Mouse (Mus musculus) MEL (cell line): Measurements from ENCODE around the gene Prkd1.

Source experiments
- CTCF ChIP-seq, 3 experiments: IDR thresholded peaks in 2 of 3; conservative IDR thresholded peaks in 1 of 3; 2 replicates each; pipeline ENCODE4 v1.5.1; 2011 to 2012; ENCODE audit warnings: low read length in 3 of 3, low read depth in 2 of 3, mild to moderate bottlenecking in 2 of 3, improper control_type of control experiment in 1 of 3, inconsistent platforms in 1 of 3, mixed read lengths in 1 of 3, moderate library complexity in 1 of 3; ENCODE audit not compliant: control insufficient read depth in 1 of 3, insufficient read depth in 1 of 3, poor library complexity in 1 of 3, severe bottlenecking in 1 of 3
- GATA1 ChIP-seq: IDR thresholded peaks from 2 replicates; pipeline ENCODE4 v1.6.1; 2011; ENCODE audit warnings: low read depth, low read length, improper control_type of control experiment
- MAZ ChIP-seq: IDR thresholded peaks from 2 replicates; pipeline ENCODE4 v1.6.1; 2012; ENCODE audit warnings: low read depth, mild to moderate bottlenecking, inconsistent platforms, low read length, improper control_type of control experiment
- POLR2A ChIP-seq, 2 experiments: IDR thresholded peaks; 2 replicates each; pipeline ENCODE4 v1.6.1; 2011 to 2012; ENCODE audit warnings: low read length in 2 of 2, mild to moderate bottlenecking in 2 of 2, control low read depth in 1 of 2, improper control_type of control experiment in 1 of 2, low read depth in 1 of 2, moderate library complexity in 1 of 2; ENCODE audit not compliant: control insufficient read depth in 1 of 2, insufficient read depth in 1 of 2, poor library complexity in 1 of 2

- TF ChIP-seq CTCF (IDR thresholded peaks at IDR 0.05 in 2 of 3, conservative IDR thresholded peaks at IDR 0.05 in 1 of 3; ENCODE audit: control insufficient read depth in 1 of 3, insufficient read depth in 1 of 3, low read depth in 2 of 3, low read length in 3 of 3, poor library complexity in 1 of 3, severe bottlenecking in 1 of 3), result no peak
- no peak for TF ChIP-seq POLR2A (IDR thresholded peaks at IDR 0.05; ENCODE audit: control insufficient read depth in 1 of 2, insufficient read depth in 1 of 2, low read depth in 1 of 2, low read length in 2 of 2, poor library complexity in 1 of 2)
- TF ChIP-seq GATA1, result no peak
- no peak for TF ChIP-seq MAZ
These were observed 54.4 kb downstream of the Prkd1 start for GRCm38 (mm10) chr12:50594506-50594905.
